Mouse (Mus musculus) midbrain, embryonic 11.5 days (tissue): ENCODE results near the gene Mtx3. TPM values are rescaled to one million over a fixed set of nuclear protein-coding genes. Genes with fewer than 3 reads are reported as not detected.
"Not testable (repeated sequence)": the region's sequence is repeated elsewhere in the genome, so short reads cannot be mapped to it uniquely, and the experiment has no call there.

Source experiments
- ATAC-seq: fragments of 200-750 bp; cut with Nextera tagmentation; 2 replicates; pipeline ENCODE4 v1.8.0; 2017; ENCODE audit warnings: moderate TSS enrichment, moderate library complexity; ENCODE audit not compliant: low FRiP score
- DNase-seq: peaks from one replicate; pipeline ENCODE4 v3.0.0; 2015; ENCODE audit warnings: low spot score; ENCODE audit errors: missing footprints
- H3K27ac ChIP-seq: fragments of 300-500 bp; sonication (generic); 2 replicates; pipeline ENCODE4 v1.5.1; 2014; ENCODE audit warnings: low read depth, low read length
- H3K27me3 ChIP-seq: fragments of 300-500 bp; sonication (generic); 2 replicates; pipeline ENCODE4 v1.6.1; 2014; ENCODE audit warnings: mild to moderate bottlenecking, low read length, moderate library complexity, mixed read lengths; ENCODE audit not compliant: control insufficient read depth, insufficient read depth
- H3K36me3 ChIP-seq: fragments of 300-500 bp; sonication (generic); 2 replicates; pipeline ENCODE4 v1.6.1; 2014; ENCODE audit warnings: mild to moderate bottlenecking, low read length, moderate library complexity, mixed read lengths; ENCODE audit not compliant: control insufficient read depth, insufficient read depth
- H3K4me1 ChIP-seq: fragments of 300-500 bp; sonication (generic); 2 replicates; pipeline ENCODE4 v1.6.1; 2014; ENCODE audit warnings: low read length; ENCODE audit not compliant: control insufficient read depth, insufficient read depth
- H3K4me2 ChIP-seq: fragments of 300-500 bp; sonication (generic); 2 replicates; pipeline ENCODE4 v1.6.1; 2014; ENCODE audit warnings: mild to moderate bottlenecking, moderate library complexity
- H3K4me3 ChIP-seq: fragments of 300-500 bp; sonication (generic); 2 replicates; pipeline ENCODE4 v1.5.1; 2014; ENCODE audit warnings: low read depth, low read length
- H3K9ac ChIP-seq: fragments of 300-500 bp; sonication (generic); 2 replicates; pipeline ENCODE4 v1.6.1; 2014; ENCODE audit warnings: low read length
- H3K9me3 ChIP-seq: fragments of 300-500 bp; sonication (generic); 2 replicates; pipeline ENCODE4 v1.6.1; 2016; ENCODE audit warnings: low read length; ENCODE audit not compliant: control insufficient read depth
- WGBS: fragments of 180-500 bp; shearing (Covaris S2); extraction: QIAGEN DNeasy Blood & Tissue Kit; methylation state at CpG from one replicate; pipeline ENCODE4 v1.1.7; 2014; 5-methylcytosine and 5-hydroxymethylcytosine counted together
- polyA plus RNA-seq: library from polyadenylated mRNA; unstranded; fragments of >200 nt; fragmentation: Nextera tagmentation; extraction: Ambion mirVana; gene quantifications from 2 replicates; pipeline ENCODE4 v1.2.1, GENCODE M21; 2014

Gene Mtx3
- 4.9 and 5.9 TPM in 2 replicates for polyA plus RNA-seq

GRCm38 (mm10) chr13:92844586-92845221, at the start of gene Mtx3:
Mtx3 (plus strand) TSS chr13:92844760.
- Histone ChIP-seq H3K27me3 (no peaks in the 10 kb centered on the region), H3K36me3 (no peaks in the 10 kb centered on the region), H3K4me1 (no peaks in the 10 kb centered on the region; the same call in 1 of the 2 replicates), H3K9me3 (no peaks in the 10 kb centered on the region), H3K9ac (peak within 1 kb of the TSS; percentile 90), H3K27ac (peak within 1 kb of the TSS; percentile 81), H3K4me3 (peak within 1 kb of the TSS; percentile 88), H3K4me2 (peak within 1 kb of the TSS; percentile 72)
- ATAC-seq = peak; percentile 100
- DNase-seq = peak; percentile 98
- 3% methylated on average over 40 of the region's 40 CpGs for WGBS

- no peak overlapping the region for H3K27ac ChIP-seq
- no peak for DNase-seq
- peaks cover 9% of the 10 kb centered on the region for H3K27me3 ChIP-seq
- no peaks in the 10 kb centered on the region for H3K9me3 ChIP-seq
- peaks cover 12% of the 10 kb centered on the region for H3K4me1 ChIP-seq
- 80% methylated on average over 2 of the region's 2 CpGs for WGBS
- no peak overlapping the region for H3K4me2 ChIP-seq
- H3K9ac ChIP-seq = no peak overlapping the region
- no peaks in the 10 kb centered on the region for H3K36me3 ChIP-seq
- H3K4me3 ChIP-seq = no peak overlapping the region
- no peak for ATAC-seq
Observed at GRCm38 (mm10) chr13:92798830-92799229, 45.7 kb upstream of the Mtx3 start.

- H3K27me3 ChIP-seq = peaks cover 4% of the 10 kb centered on the region
Observed at GRCm38 (mm10) chr13:92799306-92799925, 45.1 kb upstream of the Mtx3 start.

GRCm38 (mm10) chr13:92806785-92807184, 37.8 kb upstream of the Mtx3 start:
- H3K9me3 ChIP-seq = no peaks in the 10 kb centered on the region
- H3K9ac ChIP-seq = no peak overlapping the region
- H3K36me3 ChIP-seq = no peaks in the 10 kb centered on the region
- DNase-seq = no peak
- no peak overlapping the region for H3K4me3 ChIP-seq
- H3K27ac ChIP-seq = no peak overlapping the region
- no peaks in the 10 kb centered on the region for H3K27me3 ChIP-seq
- no peak for ATAC-seq
- no peaks in the 10 kb centered on the region; the same call in 1 of the 2 replicates for H3K4me1 ChIP-seq
- no peak overlapping the region for H3K4me2 ChIP-seq

More at GRCm38 (mm10) chr13:92799306-92799925, 45.1 kb upstream of the Mtx3 start:
- Histone ChIP-seq H3K4me1 (peaks cover 11% of the 10 kb centered on the region), H3K36me3 (no peaks in the 10 kb centered on the region), H3K9me3 (no peaks in the 10 kb centered on the region), H3K4me2 (no peak overlapping the region), H3K9ac (no peak overlapping the region), H3K27ac (no peak overlapping the region), H3K4me3 (no peak overlapping the region)
- DNase-seq (no peak), ATAC-seq (no peak)
- 82% methylated on average over 7 of the region's 7 CpGs for WGBS

GRCm38 (mm10) chr13:92807849-92808248, 36.7 kb upstream of the Mtx3 start:
- no peak for ATAC-seq
- no peak overlapping the region for H3K4me3 ChIP-seq
- H3K4me2 ChIP-seq = no peak overlapping the region
- no peaks in the 10 kb centered on the region for H3K9me3 ChIP-seq
- no peaks in the 10 kb centered on the region for H3K4me1 ChIP-seq
- H3K9ac ChIP-seq = no peak overlapping the region
- H3K27me3 ChIP-seq = no peaks in the 10 kb centered on the region
- H3K36me3 ChIP-seq = no peaks in the 10 kb centered on the region
- no peak overlapping the region for H3K27ac ChIP-seq
- WGBS = 89% methylated on average over 3 of the region's 3 CpGs
- no peak for DNase-seq

DNA sequence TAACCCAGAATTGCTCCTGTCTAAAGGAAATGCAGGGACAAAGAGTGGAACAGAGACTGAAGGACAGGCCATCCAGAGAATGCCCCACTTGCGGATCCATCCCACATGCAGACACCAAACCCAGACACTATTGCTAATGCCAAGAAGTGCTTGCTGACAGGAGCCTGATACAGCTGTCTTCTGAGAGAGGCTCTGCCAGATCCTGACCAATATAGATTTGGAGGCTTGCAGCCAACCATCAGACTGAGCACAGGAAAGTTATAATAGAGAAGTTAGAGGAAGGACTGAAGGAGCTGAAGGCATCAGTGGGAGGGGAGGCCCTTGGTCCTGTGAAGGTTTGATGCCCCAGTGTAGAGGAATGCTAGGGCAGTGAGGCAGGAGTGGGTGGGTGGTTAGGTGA, 34.0 kb upstream of the Mtx3 start:
- not testable (repeated sequence) for H3K27ac ChIP-seq, ATAC-seq, H3K9me3 ChIP-seq, H3K27me3 ChIP-seq, H3K9ac ChIP-seq, H3K4me3 ChIP-seq, H3K36me3 ChIP-seq, DNase-seq, H3K4me1 ChIP-seq, H3K4me2 ChIP-seq
- WGBS = 79% methylated on average over 1 of the region's 1 CpGs

DNA sequence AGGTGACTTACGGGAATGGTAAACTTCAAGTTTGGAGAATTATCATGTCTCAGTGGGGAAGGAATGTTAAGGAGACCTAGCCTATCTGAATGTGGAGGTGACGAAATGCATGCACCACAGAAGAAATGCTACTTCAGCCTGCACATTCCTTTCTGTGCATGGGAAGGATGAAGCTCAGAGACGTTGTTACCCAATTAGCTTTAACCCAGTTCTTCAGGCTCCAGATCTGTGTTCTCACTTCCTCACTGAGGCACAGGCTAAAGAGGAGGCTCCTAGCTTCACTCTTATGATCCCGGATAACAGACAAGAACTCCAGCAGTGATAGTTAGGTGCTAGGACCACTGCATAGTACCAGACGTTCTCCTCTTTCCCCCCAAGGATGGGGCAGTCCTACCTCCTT, 28.2 kb upstream of the Mtx3 start:
- no peak overlapping the region for H3K9ac ChIP-seq
- no peak overlapping the region for H3K4me2 ChIP-seq
- 89% methylated on average over 5 of the region's 5 CpGs for WGBS
- ATAC-seq = no peak
- no peaks in the 10 kb centered on the region for H3K9me3 ChIP-seq
- H3K4me1 ChIP-seq = no peaks in the 10 kb centered on the region
- no peak overlapping the region for H3K4me3 ChIP-seq
- H3K27me3 ChIP-seq = no peaks in the 10 kb centered on the region
- DNase-seq = no peak
- H3K36me3 ChIP-seq = no peaks in the 10 kb centered on the region
- H3K27ac ChIP-seq = no peak overlapping the region

DNA sequence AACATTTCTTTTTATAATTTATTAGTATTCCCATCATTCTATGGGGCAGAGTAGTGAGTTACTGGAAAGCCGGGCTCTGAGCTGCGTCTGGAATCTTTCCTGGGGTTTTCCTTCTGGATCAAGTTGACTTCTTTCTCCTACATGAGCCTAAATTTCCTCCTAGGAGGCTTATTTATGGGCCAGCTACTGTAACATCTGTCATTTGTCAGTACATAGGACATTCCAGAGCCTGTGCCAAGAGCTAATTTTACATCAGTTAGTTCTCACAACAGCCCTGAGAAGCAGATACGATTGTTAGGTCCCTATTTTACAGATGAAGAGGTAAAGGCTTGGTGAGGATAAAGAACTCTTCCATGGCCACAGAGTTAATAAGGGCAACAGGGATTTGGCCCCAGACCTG, 27.2 kb upstream of the Mtx3 start:
- Histone ChIP-seq H3K4me3 (no peak overlapping the region), H3K9ac (no peak overlapping the region), H3K4me1 (no peaks in the 10 kb centered on the region), H3K27ac (no peak overlapping the region), H3K27me3 (no peaks in the 10 kb centered on the region), H3K4me2 (no peak overlapping the region), H3K9me3 (no peaks in the 10 kb centered on the region), H3K36me3 (no peaks in the 10 kb centered on the region)
- no peak for DNase-seq
- no peak for ATAC-seq
- 91% methylated on average over 3 of the region's 3 CpGs for WGBS

GRCm38 (mm10) chr13:92828820-92829219, 15.7 kb upstream of the Mtx3 start:
- 76% methylated on average over 10 of the region's 10 CpGs for WGBS
- Histone ChIP-seq H3K4me1 (no peaks in the 10 kb centered on the region), H3K4me3 (no peak overlapping the region), H3K4me2 (no peak overlapping the region), H3K27me3 (no peaks in the 10 kb centered on the region), H3K9me3 (no peaks in the 10 kb centered on the region), H3K27ac (no peak overlapping the region), H3K36me3 (no peaks in the 10 kb centered on the region), H3K9ac (no peak overlapping the region)
- no peak for DNase-seq
- ATAC-seq = no peak
